Mouse (Mus musculus) induced T-regulatory cell, adult 2 months (primary cell): Measurements from ENCODE around the gene Cldn18.

Experiments used
- DNase-seq: peaks from one replicate; pipeline ENCODE4 v3.0.0-alpha.2; 2012; ENCODE audit warnings: low read depth

Gene Cldn18

DNA sequence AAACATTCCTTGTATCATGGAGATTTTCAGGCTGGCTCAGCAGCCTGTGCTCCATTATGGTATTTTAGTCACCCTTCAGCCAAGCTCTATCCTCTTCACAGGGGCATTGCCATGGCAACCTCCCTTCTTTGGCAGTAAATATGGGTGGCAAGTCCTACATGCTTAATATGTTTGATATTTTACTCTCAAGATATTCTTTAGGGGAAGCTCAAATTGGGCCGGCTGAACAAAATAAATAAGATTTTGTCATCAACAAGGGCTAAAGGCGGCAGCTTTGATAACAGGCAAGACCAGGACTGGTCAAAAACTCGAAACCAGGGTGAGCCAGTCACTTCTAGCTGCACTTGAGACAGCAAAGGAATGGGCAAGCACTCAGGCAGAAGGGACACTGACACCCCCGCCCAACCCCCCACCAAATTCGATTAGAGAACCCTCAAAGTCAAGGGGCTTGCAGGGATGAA is 32.0 kb downstream of the Cldn18 start:
- DNase-seq: no peak

DNA sequence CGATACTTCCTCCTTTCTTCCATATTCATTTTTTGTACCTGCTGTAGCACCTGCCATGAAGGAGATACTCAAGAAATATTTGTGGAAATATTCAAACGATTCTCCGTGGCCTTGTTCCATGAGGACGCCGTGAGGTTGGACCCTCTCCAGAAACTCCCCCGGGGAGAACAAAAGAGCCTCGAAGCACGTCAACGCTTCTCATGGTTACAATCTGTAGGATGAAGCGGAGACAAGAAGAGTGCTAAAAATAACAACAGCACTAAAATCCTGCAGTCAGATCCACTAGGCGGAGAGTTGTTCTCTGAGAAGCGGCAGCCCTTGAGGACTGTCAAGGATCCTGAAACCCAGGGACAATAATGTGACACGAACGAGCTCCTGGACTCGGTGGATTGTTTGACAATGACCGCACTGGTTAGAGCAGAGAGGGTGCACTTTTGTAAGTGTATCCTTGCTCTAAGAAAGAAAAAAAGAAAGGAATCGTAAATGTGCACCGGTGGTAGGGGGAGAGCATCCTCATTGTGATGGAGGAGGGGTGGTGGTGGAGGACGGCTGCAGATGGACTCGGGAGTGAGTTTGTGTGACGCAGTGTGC is 35.0 kb downstream of the Cldn18 start:
- no peak for DNase-seq

- DNase-seq: no peak
Measured at GRCm38 (mm10) chr9:99675714-99676113, 41.4 kb downstream of the Cldn18 start.

- DNase-seq: no peak
Measured at GRCm38 (mm10) chr9:99671603-99672002, 45.5 kb downstream of the Cldn18 start.

DNA sequence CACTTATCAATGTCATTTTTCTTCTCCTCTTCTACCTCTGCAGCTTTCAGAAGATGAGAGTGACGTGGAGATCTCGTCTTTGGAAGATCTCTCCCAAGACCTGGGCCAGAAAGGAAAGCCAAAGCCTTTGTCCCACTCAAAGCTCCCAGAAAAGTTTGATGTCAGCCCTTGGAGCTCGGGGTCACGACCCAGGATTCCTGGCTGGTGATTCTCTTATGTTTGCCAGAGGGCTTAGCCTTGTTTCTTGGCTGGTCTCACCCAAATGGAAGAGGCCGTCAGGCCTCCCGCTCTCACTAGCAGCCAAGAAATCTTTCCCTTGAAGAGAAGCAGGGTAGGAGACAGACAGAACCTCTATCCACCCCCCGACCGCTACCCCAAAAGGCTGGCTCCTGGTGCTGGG is 49.5 kb downstream of the Cldn18 start:
- no peak for DNase-seq

DNA sequence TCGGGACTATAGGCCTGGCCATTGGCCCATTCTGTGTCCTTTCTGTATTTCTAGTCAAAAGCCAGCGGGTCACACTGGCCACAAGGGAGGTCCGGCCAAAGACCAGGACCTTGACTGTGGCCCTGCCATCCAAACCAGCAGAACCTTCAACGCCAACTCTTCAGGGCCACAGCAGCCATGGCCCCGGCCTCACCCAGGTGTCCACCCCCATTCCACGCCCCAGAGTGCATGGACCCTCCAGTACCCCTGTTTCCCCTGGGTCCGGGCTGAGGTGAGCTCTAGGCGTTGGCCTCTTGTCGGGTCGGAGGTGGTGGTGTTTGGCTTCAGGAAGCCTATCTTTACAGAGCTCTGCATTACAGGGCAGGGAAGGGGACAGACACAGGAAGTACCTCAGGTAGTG is 54.2 kb downstream of the Cldn18 start:
- no peak for DNase-seq

DNA sequence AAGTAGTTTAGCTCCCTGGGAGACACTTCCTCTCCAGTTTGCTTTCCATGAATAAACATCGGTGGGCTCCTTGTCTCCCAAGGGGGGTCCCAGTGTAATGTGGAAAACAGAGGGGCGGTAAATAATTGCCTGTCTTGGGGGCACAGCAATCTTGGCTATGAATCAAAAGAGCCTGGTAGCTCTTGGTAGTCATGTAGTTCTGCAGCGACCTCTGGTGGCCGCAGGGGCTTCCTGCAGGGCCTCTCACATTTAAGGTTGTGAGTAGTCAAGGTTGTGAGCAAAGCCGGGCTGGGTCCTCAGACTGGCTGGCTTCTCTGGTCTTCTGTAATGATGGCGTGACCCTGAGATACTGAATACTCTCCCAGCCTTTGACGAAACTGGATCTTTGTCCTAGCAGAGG is 54.7 kb downstream of the Cldn18 start:
- DNase-seq: peak; percentile 65

DNA sequence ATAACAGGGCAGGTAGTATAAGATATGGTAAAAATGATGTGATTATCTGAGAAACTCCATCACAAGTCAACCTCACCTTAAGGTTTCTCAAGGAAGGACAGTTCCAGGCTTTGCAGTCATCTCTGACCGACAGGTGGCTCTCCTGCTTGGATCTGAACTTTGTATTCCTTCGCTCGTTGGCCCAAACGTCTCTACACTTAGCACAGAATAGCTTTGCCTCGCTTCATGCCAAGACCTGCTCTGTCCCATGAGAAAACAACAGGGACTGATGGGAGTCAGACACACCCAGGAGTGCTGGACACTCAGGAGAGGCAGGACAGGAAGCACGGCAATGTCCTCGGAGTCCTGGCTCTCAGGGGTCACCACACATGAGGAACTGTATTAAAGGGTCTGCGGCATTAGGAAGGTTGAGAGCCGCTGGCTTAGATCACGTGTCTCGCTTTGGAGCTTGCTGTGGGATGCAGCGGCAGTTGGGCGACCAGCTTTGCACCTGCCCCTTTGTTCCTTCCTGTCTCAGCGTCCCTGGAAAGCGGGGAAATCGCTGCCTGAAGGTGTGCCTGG is 55.4 kb downstream of the Cldn18 start:
- no peak for DNase-seq

DNA sequence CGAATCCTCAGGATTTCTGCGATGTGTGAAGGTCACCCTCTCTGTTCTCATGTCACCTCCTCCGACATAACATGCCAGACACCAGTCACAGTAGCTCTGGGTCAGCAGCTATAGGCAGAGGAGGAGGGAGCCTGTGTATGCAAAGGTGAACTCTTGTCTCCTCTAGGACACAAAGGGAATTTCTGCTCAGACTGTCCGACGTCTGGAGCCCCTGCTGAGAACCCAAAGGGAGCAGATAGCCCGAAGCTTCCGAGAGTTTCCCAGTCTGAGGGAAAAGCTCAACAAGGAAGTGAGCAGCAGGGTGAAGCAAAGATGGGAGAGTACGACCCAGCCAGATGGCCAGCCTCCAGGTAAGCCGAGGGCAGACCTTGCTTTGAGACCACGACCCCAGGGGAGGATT is 56.3 kb downstream of the Cldn18 start:
- DNase-seq: no peak

GRCm38 (mm10) chr9:99646102-99646501 is 71.0 kb downstream of the Cldn18 start:
- no peak for DNase-seq

DNA sequence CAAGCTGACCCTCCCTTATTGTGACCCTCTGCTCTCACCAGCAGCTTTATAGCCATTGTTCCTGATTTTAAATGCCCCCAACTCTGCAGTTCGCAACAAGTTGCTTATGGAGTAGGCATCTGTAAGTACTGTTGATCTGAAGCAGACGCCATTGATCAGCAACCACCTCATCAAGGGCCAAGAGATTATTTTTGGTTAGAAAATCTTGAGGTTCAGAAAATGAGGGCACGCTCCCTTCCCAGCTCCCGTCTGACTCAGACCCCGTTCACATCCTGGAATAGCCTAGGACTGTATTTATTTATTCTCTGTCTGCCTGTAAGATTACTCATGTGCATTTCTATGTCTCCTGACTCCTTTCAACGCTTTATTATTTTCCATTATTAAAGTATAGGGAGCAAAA is 71.7 kb downstream of the Cldn18 start:
- DNase-seq: no peak

- DNase-seq: no peak
Measured at GRCm38 (mm10) chr9:99639957-99640356, 77.1 kb downstream of the Cldn18 start.
